Mouse (Mus musculus): ENCODE data around the gene Pdlim4. TPM values are rescaled to one million over a fixed set of nuclear protein-coding genes. Genes with fewer than 3 reads are reported as not detected.

The Pdlim4 gene
- polyA plus RNA-seq, 1 experiment from 2014 or later = 44.8 TPM

- Histone ChIP-seq H3K9ac (ENCODE audit: low read length) (0 out of 2 replicates have a peak overlapping the region, but pooled peaks have one; percentile 1), H3K36me3 (ENCODE audit: control insufficient read depth, insufficient read depth, low read length) (no peaks in the 10 kb centered on the region), H3K9me3 (replicated peaks; ENCODE audit: control insufficient read depth, low read length) (no peaks in the 10 kb centered on the region), H3K27ac (ENCODE audit: low read depth, low read length) (peak overlapping the region; percentile 89), H3K4me1 (ENCODE audit: control insufficient read depth, insufficient read depth, low read length) (peaks cover 28% of the 10 kb centered on the region), H3K4me2 (ENCODE audit: low read length) (no peak overlapping the region; the same call in 1 of the 2 replicates), H3K4me3 (ENCODE audit: low read depth, low read length) (no peak overlapping the region), H3K27me3 (replicated peaks; ENCODE audit: control insufficient read depth, insufficient read depth, low read length) (no peaks in the 10 kb centered on the region)
- 70% methylated on average over 21 of the region's 21 CpGs for WGBS
- ATAC-seq = 0 out of 2 replicates have a peak, but pooled peaks have one; percentile 30
- DNase-seq (ENCODE audit: low spot score) = peak; percentile 71
Measured at GRCm38 (mm10) chr11:54111976-54112741, 43.3 kb upstream of the Pdlim4 start.

GRCm38 (mm10) chr11:54111291-54111690, 42.5 kb upstream of the Pdlim4 start:
- Histone ChIP-seq H3K27ac (ENCODE audit: low read depth, low read length) (no peak overlapping the region), H3K4me2 (ENCODE audit: low read length) (no peak overlapping the region), H3K9ac (ENCODE audit: low read length) (no peak overlapping the region), H3K9me3 (replicated peaks; ENCODE audit: control insufficient read depth, low read length) (no peaks in the 10 kb centered on the region), H3K4me3 (ENCODE audit: low read depth, low read length) (no peak overlapping the region), H3K4me1 (ENCODE audit: control insufficient read depth, insufficient read depth, low read length) (peaks cover 28% of the 10 kb centered on the region), H3K27me3 (replicated peaks; ENCODE audit: control insufficient read depth, insufficient read depth, low read length) (no peaks in the 10 kb centered on the region), H3K36me3 (ENCODE audit: control insufficient read depth, insufficient read depth, low read length) (no peaks in the 10 kb centered on the region)
- ATAC-seq (no peak), DNase-seq (ENCODE audit: low spot score) (no peak)
- 91% methylated on average over 7 of the region's 7 CpGs for WGBS

DNA sequence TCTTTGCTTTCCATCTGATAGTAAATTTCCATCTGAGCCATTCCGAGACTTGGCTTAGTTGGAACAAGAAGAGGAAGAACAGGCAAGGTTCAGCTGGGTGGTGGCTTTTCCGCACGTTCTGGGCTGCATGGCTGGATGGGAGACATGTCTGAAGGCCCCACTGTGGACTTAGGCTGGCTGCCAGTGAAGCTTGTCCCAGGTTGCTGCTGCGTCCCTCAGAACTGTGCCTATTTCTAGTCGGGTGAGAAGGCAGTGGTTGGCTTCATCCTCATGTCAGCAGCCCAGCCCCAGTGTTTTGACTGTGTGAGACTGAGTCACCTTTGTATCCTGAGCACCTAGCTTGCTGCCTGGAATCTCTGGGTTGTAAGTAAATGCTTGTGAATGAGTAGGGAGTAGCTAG, 40.1 kb upstream of the Pdlim4 start:
- H3K9ac ChIP-seq (ENCODE audit: low read length) = no peak overlapping the region
- peaks cover 21% of the 10 kb centered on the region for H3K4me1 ChIP-seq (ENCODE audit: control insufficient read depth, insufficient read depth, low read length)
- ATAC-seq (no peak), DNase-seq (ENCODE audit: low spot score) (no peak)
- H3K9me3 ChIP-seq (replicated peaks; ENCODE audit: control insufficient read depth, low read length) = no peaks in the 10 kb centered on the region
- H3K27ac ChIP-seq (ENCODE audit: low read depth, low read length) = no peak overlapping the region
- H3K27me3 ChIP-seq (replicated peaks; ENCODE audit: control insufficient read depth, insufficient read depth, low read length) = no peaks in the 10 kb centered on the region
- H3K4me3 ChIP-seq (ENCODE audit: low read depth, low read length) = no peak overlapping the region
- no peaks in the 10 kb centered on the region for H3K36me3 ChIP-seq (ENCODE audit: control insufficient read depth, insufficient read depth, low read length)
- no peak overlapping the region for H3K4me2 ChIP-seq (ENCODE audit: low read length)
- WGBS = 81% methylated on average over 5 of the region's 5 CpGs

- WGBS = 70% methylated on average over 3 of the region's 3 CpGs
- H3K36me3 ChIP-seq (ENCODE audit: control insufficient read depth, insufficient read depth, low read length) = no peaks in the 10 kb centered on the region
- H3K4me1 ChIP-seq (ENCODE audit: control insufficient read depth, insufficient read depth, low read length) = peaks cover 14% of the 10 kb centered on the region
- H3K27me3 ChIP-seq (replicated peaks; ENCODE audit: control insufficient read depth, insufficient read depth, low read length) = no peaks in the 10 kb centered on the region
- ATAC-seq (no peak), DNase-seq (ENCODE audit: low spot score) (no peak)
- H3K27ac ChIP-seq (ENCODE audit: low read depth, low read length) = no peak overlapping the region
- no peak overlapping the region for H3K9ac ChIP-seq (ENCODE audit: low read length)
- H3K4me2 ChIP-seq (ENCODE audit: low read length) = no peak overlapping the region
- no peaks in the 10 kb centered on the region for H3K9me3 ChIP-seq (replicated peaks; ENCODE audit: control insufficient read depth, low read length)
- H3K4me3 ChIP-seq (ENCODE audit: low read depth, low read length) = no peak overlapping the region
Measured at GRCm38 (mm10) chr11:54108131-54108530, 39.3 kb upstream of the Pdlim4 start.

GRCm38 (mm10) chr11:54107239-54107638, 38.4 kb upstream of the Pdlim4 start:
- H3K27ac ChIP-seq (ENCODE audit: low read depth, low read length) = no peak overlapping the region
- WGBS = 67% methylated on average over 7 of the region's 7 CpGs
- H3K9ac ChIP-seq (ENCODE audit: low read length) = no peak overlapping the region
- H3K36me3 ChIP-seq (ENCODE audit: control insufficient read depth, insufficient read depth, low read length) = no peaks in the 10 kb centered on the region
- ATAC-seq (no peak), DNase-seq (ENCODE audit: low spot score) (no peak)
- no peaks in the 10 kb centered on the region for H3K9me3 ChIP-seq (replicated peaks; ENCODE audit: control insufficient read depth, low read length)
- no peak overlapping the region for H3K4me3 ChIP-seq (ENCODE audit: low read depth, low read length)
- H3K27me3 ChIP-seq (replicated peaks; ENCODE audit: control insufficient read depth, insufficient read depth, low read length) = no peaks in the 10 kb centered on the region
- H3K4me2 ChIP-seq (ENCODE audit: low read length) = no peak overlapping the region
- H3K4me1 ChIP-seq (ENCODE audit: control insufficient read depth, insufficient read depth, low read length) = peaks cover 6% of the 10 kb centered on the region; the same call in 1 of the 2 replicates

- Histone ChIP-seq H3K9me3 (replicated peaks; ENCODE audit: control insufficient read depth, low read length) (no peaks in the 10 kb centered on the region), H3K27me3 (replicated peaks; ENCODE audit: control insufficient read depth, insufficient read depth, low read length) (0 out of 2 replicates have a peak, but pooled peaks cover under 1% of the 10 kb centered on the region), H3K4me1 (ENCODE audit: control insufficient read depth, insufficient read depth, low read length) (peaks cover under 1% of the 10 kb centered on the region; the same call in 1 of the 2 replicates), H3K36me3 (ENCODE audit: control insufficient read depth, insufficient read depth, low read length) (no peaks in the 10 kb centered on the region), H3K27ac (ENCODE audit: low read depth, low read length) (no peak overlapping the region), H3K4me3 (ENCODE audit: low read depth, low read length) (no peak overlapping the region), H3K9ac (ENCODE audit: low read length) (no peak overlapping the region), H3K4me2 (ENCODE audit: low read length) (no peak overlapping the region)
- WGBS = 95% methylated on average over 3 of the region's 3 CpGs
- ATAC-seq = no peak
- DNase-seq (ENCODE audit: low spot score) = no peak
Measured at GRCm38 (mm10) chr11:54106676-54107075, 37.9 kb upstream of the Pdlim4 start.

GRCm38 (mm10) chr11:54105011-54105410, 36.2 kb upstream of the Pdlim4 start:
- ATAC-seq (no peak), DNase-seq (ENCODE audit: low spot score) (no peak)
- Histone ChIP-seq H3K9ac (ENCODE audit: low read length) (no peak overlapping the region), H3K36me3 (ENCODE audit: control insufficient read depth, insufficient read depth, low read length) (no peaks in the 10 kb centered on the region), H3K27me3 (replicated peaks; ENCODE audit: control insufficient read depth, insufficient read depth, low read length) (0 out of 2 replicates have a peak, but pooled peaks cover 4% of the 10 kb centered on the region), H3K27ac (ENCODE audit: low read depth, low read length) (no peak overlapping the region), H3K4me2 (ENCODE audit: low read length) (no peak overlapping the region), H3K9me3 (replicated peaks; ENCODE audit: control insufficient read depth, low read length) (no peaks in the 10 kb centered on the region), H3K4me3 (ENCODE audit: low read depth, low read length) (no peak overlapping the region), H3K4me1 (ENCODE audit: control insufficient read depth, insufficient read depth, low read length) (peaks cover 7% of the 10 kb centered on the region; the same call in 1 of the 2 replicates)
- 96% methylated on average over 6 of the region's 6 CpGs for WGBS

DNA sequence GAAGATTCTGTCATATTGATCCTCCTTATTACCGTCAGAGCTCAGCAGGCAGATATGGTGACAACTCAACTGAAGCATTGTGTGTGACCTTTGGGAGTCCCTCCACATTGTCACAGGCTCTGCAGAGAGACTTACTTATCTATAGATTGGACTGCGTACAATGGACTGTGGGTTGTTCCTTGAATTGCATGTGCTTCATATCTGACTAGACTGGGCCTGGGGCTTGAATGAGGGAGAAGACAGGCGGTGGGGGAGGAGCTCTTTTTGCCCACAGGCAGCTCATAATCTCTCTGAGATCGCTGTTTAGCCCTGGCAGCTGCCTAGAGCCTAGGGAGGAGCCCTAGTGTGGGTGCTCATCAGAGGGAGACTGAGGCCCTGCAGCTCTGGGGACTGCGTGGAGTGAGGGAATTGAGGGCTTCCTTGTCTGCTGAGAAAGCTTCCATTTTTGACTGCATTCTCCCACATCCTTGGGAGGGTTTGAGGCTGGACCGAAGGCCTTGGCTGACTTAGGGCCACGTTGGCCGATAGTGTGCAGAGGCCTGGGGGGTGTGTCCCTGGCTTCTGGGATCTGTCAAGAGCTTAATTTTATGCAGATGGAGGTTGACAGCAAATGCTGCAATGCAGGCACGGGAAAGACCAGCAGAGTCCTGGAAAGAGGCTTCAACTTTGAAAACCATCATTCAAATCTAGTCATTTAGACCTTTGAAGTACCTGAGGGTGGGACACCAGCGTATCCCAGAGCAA, 34.1 kb upstream of the Pdlim4 start:
- H3K36me3 ChIP-seq (ENCODE audit: control insufficient read depth, insufficient read depth, low read length) = no peaks in the 10 kb centered on the region
- no peak overlapping the region for H3K27ac ChIP-seq (ENCODE audit: low read depth, low read length)
- no peaks in the 10 kb centered on the region for H3K9me3 ChIP-seq (replicated peaks; ENCODE audit: control insufficient read depth, low read length)
- WGBS = 81% methylated on average over 10 of the region's 10 CpGs
- H3K9ac ChIP-seq (ENCODE audit: low read length) = no peak overlapping the region
- peaks cover 7% of the 10 kb centered on the region; the same call in 1 of the 2 replicates for H3K4me1 ChIP-seq (ENCODE audit: control insufficient read depth, insufficient read depth, low read length)
- 0 out of 2 replicates have a peak, but pooled peaks cover 4% of the 10 kb centered on the region for H3K27me3 ChIP-seq (replicated peaks; ENCODE audit: control insufficient read depth, insufficient read depth, low read length)
- no peak overlapping the region for H3K4me3 ChIP-seq (ENCODE audit: low read depth, low read length)
- DNase-seq (ENCODE audit: low spot score) (no peak), ATAC-seq (no peak)
- no peak overlapping the region for H3K4me2 ChIP-seq (ENCODE audit: low read length)

Measured in forebrain, embryonic 14.5 days (tissue).